Mouse (Mus musculus) right cerebral cortex, postnatal 14 days (tissue): Measurements from ENCODE around the gene Prkcg.

Source experiments
- DNase-seq: peaks from one replicate; pipeline ENCODE4 v3.0.0; 2022

Prkcg gene

DNA sequence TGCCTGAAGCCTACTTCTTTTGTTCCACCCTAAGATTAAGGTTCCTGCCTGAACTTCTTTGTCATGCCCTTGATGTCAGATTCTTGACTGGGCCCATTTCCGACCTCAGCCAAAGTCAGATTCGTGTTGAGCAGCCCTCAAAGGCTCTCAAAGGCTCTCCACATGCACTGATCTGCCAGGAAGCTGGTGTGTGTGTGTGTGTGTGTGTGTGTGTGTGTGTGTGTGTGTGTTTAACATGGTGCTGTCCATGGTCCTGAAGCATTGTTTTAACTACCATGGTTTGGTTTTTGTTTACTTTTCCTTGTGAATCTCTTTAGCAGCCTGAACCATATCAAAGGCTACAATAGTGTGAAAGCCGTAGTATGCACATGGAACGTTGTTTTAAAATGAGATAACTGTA lies 39.0 kb downstream of the Prkcg start:
- DNase-seq: no peak

DNA sequence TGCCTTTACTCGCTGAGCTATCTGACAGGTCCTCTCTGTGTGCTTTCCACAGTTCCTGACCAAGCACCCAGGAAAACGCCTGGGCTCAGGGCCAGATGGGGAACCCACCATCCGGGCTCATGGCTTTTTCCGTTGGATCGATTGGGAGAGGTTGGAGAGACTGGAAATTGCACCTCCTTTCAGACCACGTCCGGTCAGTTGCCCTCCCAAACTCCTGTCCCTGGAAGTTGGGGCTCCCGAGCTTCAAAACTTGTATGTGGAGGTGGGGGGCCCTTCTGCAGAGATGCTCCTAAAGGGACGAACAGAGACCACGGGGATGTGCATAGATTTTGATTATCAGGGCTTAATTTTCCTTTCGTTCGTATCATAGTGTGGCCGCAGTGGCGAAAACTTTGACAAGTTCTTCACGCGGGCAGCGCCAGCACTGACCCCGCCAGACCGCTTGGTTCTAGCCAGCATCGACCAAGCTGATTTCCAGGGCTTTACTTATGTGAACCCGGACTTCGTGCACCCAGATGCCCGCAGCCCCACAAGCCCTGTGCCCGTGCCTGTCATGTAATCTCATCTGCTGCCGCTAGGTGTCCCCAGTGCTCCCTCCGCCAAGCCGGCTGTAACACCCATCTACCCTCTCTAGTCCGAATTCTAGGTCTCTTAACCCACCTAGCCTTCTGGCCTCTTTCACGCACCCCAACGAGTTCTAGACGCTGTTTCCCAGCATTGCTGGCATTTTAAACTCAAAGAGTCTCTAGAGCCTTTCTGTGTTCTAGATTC lies 41.0 kb downstream of the Prkcg start:
- peak; percentile 84 for DNase-seq

DNA sequence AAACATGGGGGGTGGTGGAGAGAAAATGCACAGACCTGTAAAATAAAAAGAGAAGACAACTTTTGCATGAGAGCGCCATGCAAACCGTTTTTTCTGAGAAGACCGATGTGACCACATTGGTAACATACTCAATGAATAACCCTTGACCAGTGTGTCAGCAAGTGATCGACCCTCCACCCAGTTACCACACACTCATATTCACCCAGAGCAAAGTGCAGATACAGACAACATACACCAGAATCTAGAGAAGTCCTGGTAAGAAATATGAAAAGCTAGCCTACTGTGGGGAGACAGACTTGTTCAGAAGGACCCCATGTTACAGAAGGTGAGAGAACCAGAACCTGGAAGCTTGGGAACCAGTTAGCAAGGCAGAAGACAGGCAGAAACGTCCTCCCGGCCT lies 42.2 kb downstream of the Prkcg start:
- no peak for DNase-seq

DNA sequence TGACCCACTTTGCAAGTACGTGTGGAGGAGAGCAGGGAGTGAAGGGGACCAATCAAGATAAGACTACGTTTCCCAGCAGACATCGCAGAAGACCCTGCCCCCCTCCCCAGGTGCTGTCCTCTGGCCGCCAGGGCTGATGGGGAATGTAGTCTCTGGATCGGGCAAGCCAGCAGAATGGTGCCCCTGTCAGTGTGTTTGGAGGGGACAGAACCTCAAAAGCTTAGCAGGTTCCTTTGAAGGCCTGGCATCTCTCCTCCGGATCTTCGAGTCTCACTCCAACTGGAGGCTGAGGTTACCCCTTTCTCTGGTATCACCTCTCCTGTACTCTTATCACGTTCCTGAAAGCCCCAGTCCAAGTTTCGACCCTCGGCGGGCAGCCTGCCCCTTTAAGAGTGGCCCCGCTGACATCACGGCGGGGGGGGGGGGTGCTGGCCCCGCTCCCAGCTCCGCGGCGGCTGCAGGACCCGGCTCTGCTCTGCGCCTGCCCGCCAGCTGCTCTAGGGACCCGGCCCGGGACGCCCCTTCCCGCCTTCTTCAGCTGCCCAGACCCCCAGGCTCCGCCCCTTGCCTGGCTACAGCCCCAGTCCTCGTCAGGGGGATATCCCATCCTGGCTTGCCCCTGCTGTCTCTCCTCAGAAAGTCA lies 42.7 kb downstream of the Prkcg start:
- peak; percentile 79 for DNase-seq

DNA sequence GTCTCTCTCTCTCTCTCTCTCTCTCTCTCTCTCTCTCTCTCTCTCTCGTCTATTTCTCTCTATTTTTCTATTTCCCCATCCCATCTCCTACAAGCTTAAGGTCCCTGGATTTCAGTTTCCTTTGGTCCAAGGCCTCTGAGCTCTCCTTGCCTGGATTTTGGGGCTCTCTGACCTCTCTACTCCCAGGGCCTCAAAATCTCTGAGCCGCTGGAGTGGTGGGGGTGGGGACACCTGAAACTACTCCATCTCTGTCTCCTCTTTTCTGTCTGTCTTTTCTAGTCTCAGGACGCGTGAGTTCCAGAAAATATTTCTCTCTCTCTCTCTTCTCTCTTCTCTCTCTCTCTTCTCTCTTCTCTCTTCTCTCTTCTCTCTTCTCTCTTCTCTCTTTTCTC lies 43.2 kb downstream of the Prkcg start:
- no peak for DNase-seq

DNA sequence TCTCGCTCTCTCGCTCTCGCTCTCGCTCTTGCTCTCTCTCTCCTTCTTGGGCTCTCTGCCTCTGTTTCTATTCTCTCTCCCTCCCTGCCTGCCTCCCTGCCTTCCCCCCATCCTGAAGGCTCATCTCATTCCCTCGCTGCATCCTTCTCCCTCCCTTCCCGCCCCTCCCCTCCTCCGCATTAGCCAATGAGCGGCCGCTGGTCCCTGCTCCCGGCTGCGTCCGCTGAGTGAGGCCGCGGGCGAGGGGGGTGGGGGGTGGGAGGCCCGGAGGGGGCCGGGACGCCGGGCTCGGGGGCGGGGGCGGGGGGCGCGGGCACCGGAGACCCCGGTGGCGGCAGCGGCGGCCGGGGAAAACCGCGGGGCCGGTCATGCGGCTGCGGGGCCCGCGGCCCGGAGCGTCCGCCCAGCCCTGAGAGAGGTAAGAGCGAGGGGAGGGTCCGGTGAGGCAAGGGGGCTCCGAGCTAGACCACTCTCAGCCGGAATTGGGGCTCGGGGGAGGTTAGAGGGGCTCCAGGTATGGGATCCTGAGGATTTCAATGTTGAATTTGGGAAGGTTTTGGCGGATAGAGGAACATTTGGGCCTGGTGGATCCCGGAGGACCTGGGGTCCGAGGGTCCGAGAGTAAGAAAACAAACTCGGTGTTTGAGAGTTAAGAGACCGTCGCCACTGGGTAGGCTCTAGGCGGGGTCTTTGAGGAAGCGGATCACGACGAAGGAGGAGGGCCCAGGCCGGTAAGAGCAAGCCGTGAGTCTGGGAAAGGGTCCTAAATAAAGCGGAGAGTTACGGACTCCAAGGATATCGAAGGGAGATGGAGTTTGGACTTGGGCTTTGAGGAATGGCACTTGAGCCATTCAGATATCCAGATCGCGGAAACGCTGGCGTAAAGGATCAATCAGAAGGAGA lies 43.9 kb downstream of the Prkcg start, which contains the start of gene Cacng7:
Cacng7 (plus strand) TSS at position 337 of the 903 bp plus-strand sequence.
- peak; percentile 59 for DNase-seq

DNA sequence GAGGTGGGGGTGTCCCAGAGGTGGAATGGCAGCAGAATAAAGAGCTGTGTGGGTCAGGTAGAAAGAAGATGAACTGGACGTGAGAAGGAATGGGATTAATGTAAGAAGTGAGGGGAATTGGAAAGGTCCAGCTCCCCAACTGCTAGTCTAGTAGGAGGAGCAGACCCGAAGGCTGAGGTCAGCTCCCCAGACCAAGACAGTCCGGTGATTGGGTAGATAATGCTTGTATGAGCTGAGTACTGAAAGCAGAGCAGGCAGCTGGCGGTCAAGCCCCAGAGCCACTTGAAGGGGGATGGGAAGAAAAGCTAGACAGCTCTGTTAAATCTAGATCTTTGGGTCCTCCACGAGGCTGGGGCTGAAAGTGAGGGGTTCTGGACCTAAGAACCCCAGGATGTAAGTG lies 44.6 kb downstream of the Prkcg start:
- DNase-seq: no peak

DNA sequence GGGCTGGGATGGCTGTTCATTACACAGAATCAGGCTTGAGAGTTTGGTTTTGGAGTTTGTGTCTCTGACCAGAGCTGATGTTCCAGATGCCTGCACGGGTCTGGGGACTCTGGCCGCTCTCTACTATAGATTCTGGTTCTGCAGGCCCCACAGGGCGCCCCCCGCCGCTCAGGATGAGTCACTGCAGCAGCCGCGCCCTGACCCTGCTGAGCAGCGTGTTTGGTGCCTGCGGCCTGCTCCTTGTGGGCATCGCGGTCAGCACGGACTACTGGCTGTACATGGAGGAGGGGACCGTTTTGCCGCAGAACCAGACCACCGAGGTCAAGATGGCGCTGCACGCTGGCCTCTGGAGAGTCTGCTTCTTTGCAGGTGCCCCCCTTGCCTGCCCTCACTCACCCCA lies 47.4 kb downstream of the Prkcg start:
- DNase-seq: no peak

DNA sequence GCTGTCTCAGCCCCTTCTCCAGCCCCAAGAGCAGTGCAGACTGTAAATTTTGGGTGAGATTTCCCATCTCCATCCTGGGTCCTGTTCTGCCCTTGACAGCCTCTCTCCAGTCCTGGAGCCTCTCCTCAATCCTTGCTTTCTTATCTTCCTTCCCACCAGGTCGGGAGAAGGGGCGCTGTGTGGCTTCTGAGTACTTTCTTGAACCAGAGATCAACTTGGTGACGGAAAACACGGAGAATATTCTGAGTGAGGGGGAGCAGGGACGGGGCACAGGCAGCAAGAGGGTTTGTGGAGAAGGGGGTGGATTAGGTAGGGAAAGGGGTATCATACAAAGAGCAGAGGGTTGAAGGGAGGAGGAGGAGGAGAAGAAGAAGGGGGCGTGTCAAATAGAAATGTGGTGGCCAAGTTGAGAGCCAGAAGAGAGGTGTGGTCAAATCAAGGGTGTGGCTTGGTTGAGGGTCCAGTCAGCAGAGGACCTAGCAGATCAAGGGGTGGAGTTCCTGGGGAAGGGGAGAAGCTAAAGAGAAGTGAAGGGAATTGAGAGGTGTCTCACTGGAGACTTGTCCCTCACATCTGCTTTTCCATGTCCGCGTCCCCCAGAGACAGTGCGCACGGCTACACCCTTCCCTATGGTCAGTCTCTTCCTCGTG lies 49.4 kb downstream of the Prkcg start:
- DNase-seq: no peak

DNA sequence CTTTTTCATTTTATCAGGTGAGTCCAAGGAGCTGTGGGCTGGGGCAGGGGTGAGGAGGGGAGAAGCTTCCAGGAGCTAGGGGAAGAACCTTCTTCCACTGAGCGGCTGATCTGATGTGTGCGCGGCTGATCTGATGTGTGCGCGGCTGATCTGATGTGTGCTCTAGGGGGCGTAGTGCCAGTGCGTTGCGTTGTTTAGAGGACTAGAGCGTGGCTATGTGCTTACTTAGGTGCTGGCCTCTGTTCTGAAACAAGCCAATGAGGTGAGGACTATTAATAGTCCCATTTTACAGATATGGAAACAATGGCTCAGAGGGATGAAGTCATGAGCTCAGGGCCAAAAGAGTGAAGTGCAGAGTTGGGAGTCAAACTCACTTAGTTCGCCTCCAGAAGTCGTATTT lies 50.0 kb downstream of the Prkcg start:
- no peak for DNase-seq

DNA sequence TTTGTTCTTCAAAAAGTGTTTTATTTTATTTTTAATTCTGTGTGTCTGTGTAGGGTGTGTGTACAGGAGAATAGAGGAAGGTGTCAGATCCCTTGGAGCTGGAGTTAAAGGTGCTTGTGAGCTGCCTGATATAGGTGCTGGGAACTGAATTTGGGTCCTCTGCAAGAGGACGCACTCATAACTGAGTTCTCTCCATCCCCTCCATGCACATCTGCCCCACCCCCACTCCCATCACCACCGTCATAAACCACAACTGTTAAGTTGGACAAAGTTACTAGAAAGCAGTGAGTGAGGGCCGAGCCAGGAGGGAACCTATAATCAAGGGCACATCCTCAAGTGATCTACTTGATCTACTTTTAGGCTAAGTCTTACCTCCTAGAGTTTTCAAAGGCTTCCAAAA lies 54.9 kb downstream of the Prkcg start:
- DNase-seq: no peak

DNA sequence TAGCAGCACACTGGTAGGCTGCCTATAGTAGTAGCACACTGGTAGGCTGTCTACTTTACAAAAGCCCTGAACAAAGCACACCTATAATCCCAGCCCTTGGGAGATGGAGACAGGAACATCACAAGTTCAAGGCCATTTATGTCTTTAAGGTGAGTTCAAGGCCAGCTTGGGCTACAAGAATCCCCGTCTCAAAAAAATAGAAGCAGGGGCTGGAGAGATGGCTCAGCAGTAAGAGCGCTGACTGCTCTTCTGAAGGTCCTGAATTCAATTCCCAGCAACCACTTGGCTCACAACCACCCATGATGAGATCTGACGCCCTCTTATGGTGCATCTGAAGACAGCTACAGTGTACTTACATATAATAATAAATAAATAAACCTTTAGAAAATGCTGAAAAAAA lies 56.3 kb downstream of the Prkcg start:
- DNase-seq: no peak

DNA sequence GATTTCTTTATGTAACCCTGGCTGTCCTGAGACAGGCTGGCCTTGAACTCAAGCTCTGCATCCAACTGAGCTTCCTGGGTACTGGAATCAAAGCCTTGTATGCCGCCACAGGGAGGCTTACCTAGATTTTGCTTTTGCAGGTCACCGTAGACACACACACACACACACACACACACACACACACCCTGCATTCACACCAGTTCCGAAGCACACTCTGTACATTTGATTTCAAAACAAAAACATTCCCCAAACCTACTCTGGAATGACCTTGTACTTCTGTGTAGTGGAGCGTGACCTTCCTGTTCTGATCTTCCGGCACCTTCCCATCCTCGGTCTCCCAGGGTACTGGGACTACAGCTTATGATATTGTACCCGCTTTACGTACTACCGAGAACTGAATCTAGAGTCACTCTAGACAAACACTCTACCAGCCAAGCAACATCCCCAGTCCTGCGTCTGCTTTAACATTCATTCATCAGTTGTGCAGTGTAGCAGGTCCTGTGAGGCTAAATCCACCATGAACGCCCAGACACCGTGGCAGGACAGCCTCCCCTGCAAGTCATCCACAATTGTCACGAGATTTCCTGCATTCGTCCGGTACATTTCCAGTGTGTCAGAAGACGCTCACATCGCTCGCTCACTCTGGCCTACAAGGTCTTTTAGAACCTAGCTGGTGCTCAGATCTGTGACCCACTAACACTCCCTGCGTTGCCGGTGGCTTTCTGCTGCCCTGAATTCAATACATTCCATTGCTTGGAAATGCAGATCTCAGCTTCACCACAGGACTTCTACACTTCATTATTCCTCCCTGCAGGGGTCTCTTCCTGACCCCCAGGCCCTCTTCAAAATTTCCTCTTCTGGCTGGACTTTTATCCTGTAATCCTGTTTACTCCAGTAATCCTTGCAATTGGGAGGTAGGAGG lies 58.6 kb downstream of the Prkcg start:
- no peak for DNase-seq

DNA sequence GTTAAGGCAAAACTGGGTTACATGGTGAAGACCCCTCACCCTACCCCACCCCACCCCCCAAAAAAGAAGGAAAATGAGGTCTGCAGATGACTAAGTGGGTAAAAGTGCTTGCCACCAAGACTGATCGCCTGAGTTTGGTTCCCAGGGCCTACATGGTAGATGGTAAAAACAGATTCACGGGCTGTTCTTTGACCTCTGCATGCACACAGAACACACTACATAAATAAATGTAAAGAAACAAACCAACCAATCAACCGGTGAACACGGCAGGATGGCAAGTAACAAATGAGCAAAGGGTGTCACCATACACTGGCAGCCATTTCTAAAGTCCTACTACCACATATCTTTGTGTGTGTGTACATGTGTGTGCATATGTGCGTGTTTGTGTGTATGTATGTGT lies 59.3 kb downstream of the Prkcg start:
- no peak for DNase-seq

DNA sequence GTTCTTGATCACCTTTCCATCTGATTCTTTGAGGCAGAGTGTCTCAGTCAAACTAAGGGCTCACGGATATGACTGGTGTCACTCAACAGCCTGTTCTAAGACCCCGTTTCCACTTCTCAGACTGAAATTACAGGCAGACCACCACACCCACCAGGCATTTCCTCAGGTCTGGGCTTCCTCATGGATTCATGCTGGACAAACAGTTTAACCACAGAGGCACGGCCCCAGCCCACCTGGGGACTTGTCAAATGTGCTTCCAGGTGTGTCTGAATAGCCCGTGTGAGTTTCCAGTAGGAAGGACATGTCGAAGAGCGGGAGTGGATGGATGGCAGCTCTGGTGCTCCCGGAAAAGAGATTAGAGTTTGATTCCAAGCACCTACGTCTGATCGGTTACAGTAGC lies 60.8 kb downstream of the Prkcg start:
- DNase-seq: no peak

DNA sequence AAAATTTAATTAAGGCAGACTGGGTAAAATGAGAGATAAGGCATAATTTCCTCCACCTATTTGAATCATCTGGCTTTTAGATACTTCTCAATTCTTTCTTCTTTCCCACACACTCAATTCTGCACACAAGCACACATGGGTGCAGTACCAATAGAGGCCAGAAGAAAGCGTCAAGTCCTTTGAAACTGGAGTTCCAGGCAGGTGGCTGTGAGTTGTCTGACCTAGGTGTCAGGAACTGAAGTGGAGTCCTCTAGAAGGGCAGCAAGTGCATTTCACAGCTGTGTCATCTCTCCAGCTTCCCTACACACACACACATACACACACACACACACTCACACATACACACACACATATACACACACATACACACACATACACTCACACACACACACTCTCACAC lies 62.6 kb downstream of the Prkcg start:
- DNase-seq: no peak

DNA sequence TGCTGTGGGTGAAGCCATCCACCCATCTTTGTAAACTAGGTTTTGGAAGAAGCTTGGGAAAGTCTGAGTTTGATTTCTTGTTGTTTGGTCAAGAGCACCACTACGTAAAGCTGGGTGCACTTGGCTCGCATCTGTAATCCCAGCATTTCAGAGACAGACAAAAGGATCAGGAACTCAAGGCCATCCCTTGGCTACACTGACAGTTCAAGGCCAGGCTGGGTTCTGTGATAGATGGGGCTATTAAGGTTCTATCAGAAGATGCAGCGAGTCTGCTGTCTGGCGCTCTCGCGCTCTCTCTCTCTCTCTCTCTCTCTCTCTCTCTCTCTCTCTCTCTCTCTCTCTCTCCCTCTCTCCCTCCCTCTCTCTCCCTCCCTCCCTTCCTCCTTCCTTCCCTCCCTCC lies 65.9 kb downstream of the Prkcg start:
- DNase-seq: no peak

DNA sequence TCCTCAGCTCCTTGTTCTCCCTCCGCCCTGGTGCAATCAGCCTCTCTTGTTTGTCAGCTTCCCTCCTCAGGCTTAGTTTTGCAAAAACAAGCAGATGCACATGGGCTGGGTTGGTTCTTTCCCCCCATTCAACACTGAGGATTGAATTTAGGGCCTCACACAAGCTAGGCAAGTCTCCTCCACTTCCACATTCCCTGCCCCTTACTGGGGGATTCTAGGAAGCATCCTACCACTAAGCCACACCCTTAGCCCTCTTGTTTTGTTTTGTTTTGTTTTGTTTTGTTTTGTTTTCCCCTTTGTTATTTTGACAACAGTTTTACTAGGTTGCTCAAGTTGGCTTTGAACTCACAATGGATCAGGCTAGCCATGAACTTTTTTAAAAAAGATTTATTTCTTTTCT lies 71.7 kb downstream of the Prkcg start:
- no peak for DNase-seq

DNA sequence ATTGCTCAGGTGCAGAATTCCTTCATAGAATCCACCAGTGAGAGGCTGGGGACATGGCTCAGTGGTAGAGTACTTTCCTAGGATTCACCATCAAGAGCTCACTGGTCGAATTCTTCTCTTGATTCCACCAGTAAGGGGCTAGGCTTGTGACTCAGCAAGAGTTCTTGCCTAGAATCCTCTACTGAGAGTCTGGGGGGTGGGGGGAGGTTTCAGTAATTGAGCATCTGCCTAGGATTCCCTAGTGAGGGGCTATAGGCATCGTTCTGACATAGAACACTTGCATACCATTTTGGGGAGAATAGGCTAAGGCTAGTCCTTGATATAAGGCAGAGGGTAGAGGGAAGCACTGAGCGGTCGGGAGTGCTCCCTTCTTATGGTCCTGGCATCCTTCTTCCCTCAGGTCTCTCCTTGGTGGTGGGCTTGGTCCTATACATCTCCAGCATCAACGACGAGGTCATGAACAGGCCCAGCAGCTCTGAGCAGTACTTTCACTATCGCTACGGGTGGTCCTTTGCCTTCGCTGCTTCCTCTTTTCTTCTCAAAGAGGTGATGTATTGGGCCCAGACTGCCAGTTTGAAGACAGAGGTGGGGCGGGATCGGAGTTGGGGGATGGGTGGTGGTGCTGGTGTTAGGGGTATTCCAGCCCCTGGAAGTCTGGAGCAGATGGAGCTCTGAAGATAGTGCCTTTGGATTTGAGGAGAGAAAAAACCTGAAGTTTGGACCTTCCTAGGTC lies 76.7 kb downstream of the Prkcg start:
- DNase-seq: no peak

DNA sequence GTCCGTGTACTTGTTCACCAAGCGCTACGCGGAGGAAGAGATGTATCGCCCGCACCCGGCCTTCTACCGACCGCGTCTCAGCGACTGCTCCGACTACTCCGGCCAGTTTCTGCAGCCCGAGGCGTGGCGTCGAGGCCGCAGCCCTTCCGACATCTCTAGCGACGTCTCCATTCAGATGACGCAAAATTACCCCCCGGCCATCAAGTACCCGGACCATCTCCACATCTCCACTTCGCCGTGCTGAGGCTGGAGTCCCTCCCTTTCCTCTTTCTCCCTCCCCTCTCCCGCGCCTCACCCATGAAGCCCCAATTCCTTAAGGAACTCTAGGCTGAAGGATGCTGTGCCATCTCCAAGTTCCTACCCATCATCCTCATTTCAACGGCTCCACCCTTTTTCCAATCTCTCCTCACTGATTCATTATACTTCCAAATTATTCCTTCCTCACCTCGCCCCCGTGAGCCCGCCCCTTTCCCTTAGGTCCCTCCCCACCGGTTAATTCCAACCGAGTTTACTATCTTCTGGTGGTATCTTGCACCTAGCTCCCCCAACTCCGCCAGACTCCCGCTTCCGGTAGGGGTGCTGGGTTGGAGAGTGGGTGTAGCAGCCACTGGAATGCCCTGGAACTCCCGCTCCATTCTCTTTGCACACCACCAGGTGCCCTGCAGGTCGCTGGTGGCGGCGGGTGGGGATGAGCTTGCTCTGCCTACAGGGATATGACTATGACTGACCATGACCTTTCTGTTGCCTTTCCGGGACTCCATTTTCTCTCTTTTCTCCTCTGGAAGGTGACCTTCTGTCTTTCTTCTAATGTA lies 77.9 kb downstream of the Prkcg start:
- DNase-seq: no peak
